Mouse (Mus musculus) MEL (cell line): ENCODE results near the gene Dhdh. TPM values are rescaled to one million over a fixed set of nuclear protein-coding genes. Genes with fewer than 3 reads are reported as not detected.
A peak's percentile ranks its signal among the peaks of the same experiment; 100 is the strongest.

ENCODE experiments used
- DNase-seq: peaks from one replicate; pipeline ENCODE4 v3.0.0; 2011; ENCODE audit warnings: low read depth, low spot score
- H3K27ac ChIP-seq: 2 replicates; pipeline ENCODE4 v1.5.1; 2012; ENCODE audit warnings: low read depth, mild to moderate bottlenecking, control low read depth, low read length, moderate library complexity; ENCODE audit not compliant: control insufficient read depth
- H3K27me3 ChIP-seq, 2 experiments: fragments of 150-350 bp in 1 of 2; sonication (generic) in 1 of 2; 2 replicates each; pipeline ENCODE4 v1.6.1; 2012; ENCODE audit warnings: low read length in 2 of 2, mild to moderate bottlenecking in 2 of 2, improper control_type of control experiment in 1 of 2, moderate library complexity in 1 of 2; ENCODE audit not compliant: insufficient read depth in 2 of 2, control insufficient read depth in 1 of 2
- H3K36me3 ChIP-seq, 2 experiments: 2 replicates each; pipeline ENCODE4 v1.6.1; 2012 to 2014; ENCODE audit warnings: low read length in 2 of 2, improper control_type of control experiment in 1 of 2, inconsistent platforms in 1 of 2, mild to moderate bottlenecking in 1 of 2; ENCODE audit not compliant: insufficient read depth in 2 of 2, control insufficient read depth in 1 of 2
- H3K4me1 ChIP-seq, 2 experiments: fragments of 150-350 bp in 1 of 2; sonication (generic) in 1 of 2; 2 replicates each; pipeline ENCODE4 v1.6.1; 2012; ENCODE audit warnings: low read length in 2 of 2, improper control_type of control experiment in 1 of 2, mild to moderate bottlenecking in 1 of 2; ENCODE audit not compliant: insufficient read depth in 2 of 2, control insufficient read depth in 1 of 2
- H3K4me3 ChIP-seq, 2 experiments: fragments of 150-350 bp in 1 of 2; sonication (generic) in 1 of 2; 2 replicates each; pipeline ENCODE4 v1.5.1; 2012; ENCODE audit warnings: low read depth in 2 of 2, low read length in 2 of 2, mild to moderate bottlenecking in 2 of 2, moderate library complexity in 2 of 2, control low read depth in 1 of 2, improper control_type of control experiment in 1 of 2; ENCODE audit not compliant: control insufficient read depth in 1 of 2, insufficient read depth in 1 of 2
- H3K79me2 ChIP-seq: 2 replicates; pipeline ENCODE4 v1.6.1; 2012; ENCODE audit warnings: mild to moderate bottlenecking, low read length, moderate library complexity; ENCODE audit not compliant: control insufficient read depth, poor library complexity, insufficient read depth
- H3K9ac ChIP-seq: 2 replicates; pipeline ENCODE4 v1.6.1; 2012; ENCODE audit warnings: low read depth, mild to moderate bottlenecking, control low read depth, low read length, moderate library complexity; ENCODE audit not compliant: control insufficient read depth, poor library complexity, severe bottlenecking
- H3K9me3 ChIP-seq: fragments of 150-350 bp; sonication (generic); replicated peaks from 2 replicates; pipeline ENCODE4 v1.6.1; 2012; ENCODE audit warnings: mild to moderate bottlenecking, low read length, improper control_type of control experiment, moderate library complexity; ENCODE audit not compliant: insufficient read depth
- ELF1 ChIP-seq: IDR thresholded peaks from 2 replicates; pipeline ENCODE4 v1.6.1; 2014; ENCODE audit warnings: low read depth, mild to moderate bottlenecking, inconsistent platforms, low read length, improper control_type of control experiment, moderate library complexity
- GATA1 ChIP-seq: IDR thresholded peaks from 2 replicates; pipeline ENCODE4 v1.6.1; 2011; ENCODE audit warnings: low read depth, low read length, improper control_type of control experiment
- JUND ChIP-seq: IDR thresholded peaks from 2 replicates; pipeline ENCODE4 v1.6.1; 2011; ENCODE audit warnings: low read depth, mild to moderate bottlenecking, improper control_type of control experiment, low read length
- KAT2A ChIP-seq: conservative IDR thresholded peaks from 2 replicates; pipeline ENCODE4 v1.6.1; 2012; ENCODE audit warnings: low read depth, low read length, improper control_type of control experiment, inconsistent platforms
- MAFK ChIP-seq: IDR thresholded peaks from 2 replicates; pipeline ENCODE4 v1.6.1; 2011; ENCODE audit warnings: low read depth, mild to moderate bottlenecking, low read length, improper control_type of control experiment, borderline replicate concordance
- MAX ChIP-seq: IDR thresholded peaks from 2 replicates; pipeline ENCODE4 v1.6.1; 2011; ENCODE audit warnings: low read length, improper control_type of control experiment
- MEF2A ChIP-seq: IDR thresholded peaks from 2 replicates; pipeline ENCODE4 v1.6.1; 2014; ENCODE audit warnings: low read depth, mild to moderate bottlenecking, inconsistent platforms, low read length, improper control_type of control experiment; ENCODE audit not compliant: poor library complexity, insufficient replicate concordance, severe bottlenecking; ENCODE audit errors: extremely low read depth
- MXI1 ChIP-seq: IDR thresholded peaks from 2 replicates; pipeline ENCODE4 v1.6.1; 2011; ENCODE audit warnings: mild to moderate bottlenecking, low read depth, low read length, improper control_type of control experiment
- MYB ChIP-seq: IDR thresholded peaks from 2 replicates; pipeline ENCODE4 v1.6.1; 2011; ENCODE audit warnings: mild to moderate bottlenecking, low read depth, low read length, improper control_type of control experiment
- NELFE ChIP-seq: IDR thresholded peaks from 2 replicates; pipeline ENCODE4 v1.6.1; 2011; ENCODE audit warnings: low read depth, low read length, improper control_type of control experiment
- RCOR1 ChIP-seq: IDR thresholded peaks from 2 replicates; pipeline ENCODE4 v1.6.1; 2012; ENCODE audit warnings: low read depth, mild to moderate bottlenecking, inconsistent platforms, low read length, improper control_type of control experiment
- SMC3 ChIP-seq: IDR thresholded peaks from 2 replicates; pipeline ENCODE4 v1.6.1; 2011; ENCODE audit warnings: low read depth, low read length, improper control_type of control experiment
- USF2 ChIP-seq, 2 experiments: IDR thresholded peaks; 2 replicates each; pipeline ENCODE4 v1.6.1; 2011 to 2012; ENCODE audit warnings: improper control_type of control experiment in 2 of 2, low read length in 2 of 2, borderline replicate concordance in 1 of 2, inconsistent platforms in 1 of 2, low read depth in 1 of 2, mild to moderate bottlenecking in 1 of 2; ENCODE audit not compliant: insufficient read depth in 1 of 2
- ZC3H11A ChIP-seq: IDR thresholded peaks from 2 replicates; pipeline ENCODE4 v1.6.1; 2012; ENCODE audit warnings: low read depth, mild to moderate bottlenecking, inconsistent platforms, low read length, improper control_type of control experiment
- polyA plus RNA-seq, 2 experiments: library from polyadenylated mRNA; stranded (reverse) in 1 of 2; unstranded in 1 of 2; fragments of >175 nt in 1 of 2; fragments of >200 nt in 1 of 2; gene quantifications; 2 replicates each; pipeline versions ENCODE4 v1.2.1 to v1.2.4; 2012; ENCODE audit warnings: low replicate concordance in 2 of 2, low read depth in 1 of 2; ENCODE audit not compliant: insufficient read length in 2 of 2, insufficient read depth in 1 of 2, missing spikeins in 1 of 2
- total RNA-seq: library from RNA; depleted of rRNA; stranded (reverse); fragments of 300-350 nt; gene quantifications from 2 replicates; pipeline ENCODE4 v1.2.3, GENCODE M21; 2012

Gene Dhdh
- total and polyA plus RNA-seq, 3 experiments = 0.08 to 1.6 TPM; not detected in 1

DNA sequence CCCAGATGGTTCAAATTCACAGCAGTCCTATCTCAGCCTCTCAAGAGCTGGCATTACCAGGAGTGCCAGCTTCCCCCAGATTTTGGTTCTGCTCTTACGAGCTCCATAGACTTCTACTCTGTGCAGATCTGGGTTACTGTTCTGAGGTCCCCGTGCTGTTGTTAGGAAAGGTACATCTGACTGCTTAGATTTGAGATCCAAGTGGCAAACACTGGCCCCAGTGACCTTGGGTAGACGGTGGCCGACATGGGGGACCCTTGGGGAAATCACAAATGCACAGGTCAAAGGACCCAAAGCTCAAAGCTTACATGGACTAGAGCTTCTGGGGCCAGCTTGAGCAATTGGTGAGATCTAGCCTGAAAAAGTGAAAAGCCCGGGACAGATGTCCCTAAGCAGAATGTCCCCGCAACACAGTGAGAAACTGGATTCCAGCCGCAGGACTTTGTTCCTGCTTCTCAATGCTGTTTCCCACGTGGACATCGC lies 31.8 kb downstream of the Dhdh start:
- TF ChIP-seq RCOR1 (0 out of 2 replicates have a peak, but pooled peaks have one; percentile 7), MAFK (no peak), USF2 (IDR thresholded peaks at IDR 0.05; ENCODE audit: borderline replicate concordance in 1 of 2, insufficient read depth in 1 of 2, low read depth in 1 of 2, low read length in 2 of 2) (no peak), MAX (no peak)
- H3K9me3 ChIP-seq = no peaks in the 10 kb centered on the region
- H3K27me3 ChIP-seq = no peaks in the 10 kb centered on the region
- H3K9ac ChIP-seq = peak overlapping the region; percentile 93
- H3K36me3 ChIP-seq = peaks cover 8 to 22% of the 10 kb centered on the region in 2 experiments
- H3K4me1 ChIP-seq = peaks cover 7 to 22% of the 10 kb centered on the region in 2 experiments; a peak in 3 of 4 replicates
- H3K79me2 ChIP-seq = peaks cover 22% of the 10 kb centered on the region
- DNase-seq = peak; percentile 42
- peak overlapping the region; percentile 28; the same call in 1 of the 2 replicates for H3K27ac ChIP-seq
- H3K4me3 ChIP-seq = no peak overlapping the region

DNA sequence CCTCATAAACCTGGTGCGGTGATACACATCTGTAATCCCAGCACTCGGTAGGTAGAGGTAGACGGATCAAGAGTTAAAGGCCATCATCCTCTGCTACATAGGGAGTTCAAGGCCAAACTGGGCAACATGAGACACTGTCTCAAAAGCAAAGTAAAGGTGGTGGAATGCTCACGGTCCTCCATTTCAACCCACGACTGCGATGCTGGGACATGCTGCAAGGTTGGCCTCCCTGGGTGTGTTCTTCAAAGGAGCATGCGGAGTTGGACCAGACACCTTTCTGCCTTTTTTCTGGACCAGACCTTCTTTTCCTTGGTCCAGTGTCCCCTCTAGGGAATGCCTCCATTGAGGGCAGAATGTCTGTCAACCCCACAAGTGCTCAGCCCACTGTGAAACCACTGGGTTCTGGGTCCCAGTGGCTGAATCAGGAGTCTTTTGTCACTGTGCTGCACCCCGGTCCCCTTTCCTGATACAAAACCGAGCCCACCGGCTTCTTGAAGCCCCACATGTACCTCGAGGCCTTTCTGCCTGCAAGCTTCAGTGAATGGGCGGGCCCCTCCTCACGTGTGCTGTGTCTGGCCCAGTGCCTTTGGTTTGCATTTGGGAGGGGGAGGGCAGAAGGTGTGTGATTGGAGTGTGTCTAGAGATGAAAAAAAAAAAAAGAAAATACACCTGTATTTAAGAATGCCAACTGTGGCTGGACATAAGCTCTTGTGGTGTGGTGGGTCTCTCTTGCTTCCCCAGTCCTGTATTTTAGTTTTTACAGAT lies 32.5 kb downstream of the Dhdh start:
- no peak for DNase-seq
- H3K4me3 ChIP-seq = no peak overlapping the region
- no peak overlapping the region for H3K27ac ChIP-seq
- no peak overlapping the region for H3K9ac ChIP-seq
- peaks cover 8 to 20% of the 10 kb centered on the region in 2 experiments for H3K36me3 ChIP-seq
- no peaks in the 10 kb centered on the region for H3K27me3 ChIP-seq
- no peak for TF ChIP-seq ELF1
- no peak for TF ChIP-seq USF2 (IDR thresholded peaks at IDR 0.05; ENCODE audit: borderline replicate concordance in 1 of 2, insufficient read depth in 1 of 2, low read depth in 1 of 2, low read length in 2 of 2)
- no peak for TF ChIP-seq RCOR1
- TF ChIP-seq ZC3H11A = no peak
- no peak for TF ChIP-seq JUND
- TF ChIP-seq GATA1 = no peak
- TF ChIP-seq MEF2A = no peak
- no peak for TF ChIP-seq SMC3
- no peak for TF ChIP-seq MYB
- no peak for TF ChIP-seq KAT2A
- no peak for TF ChIP-seq MAFK
- TF ChIP-seq NELFE = no peak
- TF ChIP-seq MXI1 = no peak
- no peaks in the 10 kb centered on the region for H3K9me3 ChIP-seq
- H3K79me2 ChIP-seq = peaks cover 22% of the 10 kb centered on the region
- H3K4me1 ChIP-seq = peaks cover 6 to 22% of the 10 kb centered on the region in 2 experiments; a peak in 3 of 4 replicates
